Comparison of ENCODE assay signal across 31 mouse cellular contexts in the genomic region with DNA sequence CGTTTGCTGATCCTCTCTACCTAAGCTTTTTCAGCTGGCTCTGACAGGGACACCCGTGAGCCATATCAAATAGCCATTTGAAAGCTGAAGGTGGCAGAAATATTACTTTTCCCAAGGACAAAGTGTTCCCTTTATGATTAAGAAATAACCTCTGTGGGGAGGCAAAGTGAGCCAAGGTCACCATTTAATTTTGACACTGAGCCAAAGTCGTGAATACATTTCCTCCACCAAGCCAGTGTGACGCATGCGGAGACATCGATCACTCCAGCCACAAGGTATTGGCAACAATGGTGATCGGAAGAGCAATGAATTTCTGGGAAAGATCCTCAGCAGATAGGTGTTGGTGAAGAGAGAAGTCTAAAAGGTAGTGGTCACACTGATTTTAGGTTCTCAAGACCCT.
"Had no signal": no experiment of that assay in that cellular context is flagged by ENCODE, and none has a peak within 500 bp of the region (broad histone marks: within the 10 kb centered on the region; RNA-seq: fewer than 3 reads in every experiment).

No protein-coding gene starts in this region.

- DNase-seq: gastrocnemius, postnatal 14 days; gastrocnemius, postnatal 36 days; heart, adult 11 months; heart, adult 2 months; heart, postnatal 4 days; kidney, adult 11 months; kidney, adult 2 months; kidney, adult 9 months; kidney, postnatal 14 days; kidney, postnatal 36 days; layer of hippocampus, adult 9-11 months; layer of hippocampus, postnatal 36 days; liver; liver, embryonic 13.5 days; liver, postnatal 0 days had no signal

- H3K27me3 ChIP-seq: heart, embryonic 13.5 days; heart, embryonic 15.5 days; hindbrain, embryonic 12.5 days; intestine, embryonic 15.5 days; kidney, embryonic 15.5 days; limb, embryonic 12.5 days; liver, embryonic 13.5 days; liver, embryonic 15.5 days had no signal

- H3K36me3 ChIP-seq: heart, embryonic 13.5 days; heart, embryonic 15.5 days; hindbrain, embryonic 10.5 days; hindbrain, embryonic 12.5 days; intestine, embryonic 15.5 days; kidney, embryonic 15.5 days; limb, embryonic 10.5 days; limb, embryonic 12.5 days; liver, embryonic 13.5 days; liver, embryonic 15.5 days had no signal

- H3K9me3 ChIP-seq: heart, embryonic 13.5 days; heart, embryonic 15.5 days; hindbrain, embryonic 10.5 days; hindbrain, embryonic 12.5 days; intestine, embryonic 15.5 days; kidney, embryonic 15.5 days; limb, embryonic 10.5 days; limb, embryonic 12.5 days; liver, embryonic 13.5 days; liver, embryonic 15.5 days had no signal

- H3K4me3 ChIP-seq: heart, adult 2 months; heart, embryonic 13.5 days; heart, embryonic 15.5 days; hindbrain, embryonic 10.5 days; hindbrain, embryonic 12.5 days; intestine, embryonic 15.5 days; kidney, embryonic 15.5 days; left cerebral cortex, adult 2 months; limb, embryonic 10.5 days; limb, embryonic 12.5 days; liver, embryonic 13.5 days; liver, embryonic 15.5 days had no signal

- H3K4me2 ChIP-seq: heart, embryonic 11.5 days; heart, embryonic 13.5 days; heart, embryonic 15.5 days; hindbrain, embryonic 12.5 days; hindbrain, embryonic 14.5 days; intestine, embryonic 15.5 days; kidney, embryonic 15.5 days; limb, embryonic 12.5 days; liver, embryonic 11.5 days; liver, embryonic 13.5 days; liver, embryonic 15.5 days had no signal

- H3K9ac ChIP-seq: heart, embryonic 13.5 days; heart, embryonic 15.5 days; hindbrain, embryonic 12.5 days; hindbrain, embryonic 14.5 days; intestine, embryonic 15.5 days; kidney, embryonic 15.5 days; limb, embryonic 12.5 days; liver, embryonic 13.5 days; liver, embryonic 15.5 days; liver, postnatal 0 days had no signal

- H3K4me1 ChIP-seq: heart, embryonic 13.5 days; heart, embryonic 15.5 days; hindbrain, embryonic 10.5 days; hindbrain, embryonic 12.5 days; intestine, embryonic 15.5 days; kidney, embryonic 15.5 days; limb, embryonic 10.5 days; limb, embryonic 12.5 days; liver, embryonic 13.5 days; liver, embryonic 15.5 days had no signal

- H3K27ac ChIP-seq: heart, adult 2 months; heart, embryonic 13.5 days; heart, embryonic 15.5 days; hindbrain, embryonic 10.5 days; hindbrain, embryonic 12.5 days; hindbrain, embryonic 14.5 days; intestine, embryonic 15.5 days; kidney, embryonic 15.5 days; kidney, postnatal 0 days; left cerebral cortex, adult 2 months; limb, embryonic 10.5 days; limb, embryonic 12.5 days; liver, embryonic 13.5 days; liver, embryonic 15.5 days had no signal

- ATAC-seq: hindbrain, embryonic 16.5 days; inflammation-experienced regulatory T-cells, adult 6 months; intestine, embryonic 15.5 days; liver, postnatal 0 days had no signal
